Mouse (Mus musculus): ENCODE measurements at regions not wholly inside any gene's neighbourhood (a gene's known extent, or its start where the extent isn't known, plus 50 kb on each side); places are given as distances from the start of the nearest gene placed in this dataset.
"Not testable (repeated sequence)": the region's sequence is repeated elsewhere in the genome, so short reads cannot be mapped to it uniquely, and the experiment has no call there.

DNA sequence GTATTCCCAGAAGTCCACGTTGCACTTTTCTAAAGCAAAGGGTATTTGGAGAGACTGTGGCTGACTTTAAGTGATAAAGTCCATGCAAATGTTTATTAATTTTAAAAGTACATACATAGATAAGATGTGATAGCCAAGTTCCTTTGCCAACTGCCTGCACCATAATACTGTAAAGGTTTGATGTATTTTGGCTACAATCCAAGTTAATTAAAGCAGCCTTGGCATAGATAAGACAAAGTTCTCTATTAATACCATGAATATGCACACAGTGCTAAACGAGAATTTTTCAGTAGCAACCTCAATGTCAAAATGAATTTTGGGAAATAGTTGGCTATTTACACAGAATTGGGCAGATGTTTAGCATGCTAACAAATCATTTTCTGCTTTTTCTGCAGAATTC lies 167.0 kb upstream of the Hsf2 start:
- Histone ChIP-seq H3K9ac (ENCODE audit: low read depth, poor library complexity, severe bottlenecking) (no peak overlapping the region), H3K27ac (ENCODE audit: insufficient read depth, low read length) (no peak overlapping the region), H3K4me3 (ENCODE audit: low read depth, low read length) (no peak overlapping the region), H3K27me3 (ENCODE audit: control insufficient read depth, insufficient read depth, low read length, poor library complexity, severe bottlenecking) (no peaks in the 10 kb centered on the region), H3K36me3 (ENCODE audit: control insufficient read depth, insufficient read depth, low read length, poor library complexity, severe bottlenecking) (no peaks in the 10 kb centered on the region), H3K9me3 (replicated peaks; ENCODE audit: control insufficient read depth, insufficient read depth, low read length, poor library complexity, severe bottlenecking) (no peaks in the 10 kb centered on the region), H3K4me1 (ENCODE audit: control insufficient read depth, insufficient read depth, low read length) (no peaks in the 10 kb centered on the region)
- no peak for TF ChIP-seq CTCF (IDR thresholded peaks at IDR 0.05; ENCODE audit: low read depth, low read length)
- TF ChIP-seq EP300 (IDR thresholded peaks at IDR 0.05; ENCODE audit: insufficient read depth, low read depth, low read length) = no peak
- TF ChIP-seq POLR2A (IDR thresholded peaks at IDR 0.05; ENCODE audit: insufficient read depth, low read length) = no peak

GRCm38 (mm10) chr10:57322717-57323424 lies 163.3 kb upstream of the Hsf2 start:
- TF ChIP-seq EP300 (IDR thresholded peaks at IDR 0.05; ENCODE audit: insufficient read depth, low read depth, low read length) (no peak), CTCF (IDR thresholded peaks at IDR 0.05; ENCODE audit: low read depth, low read length) (no peak), POLR2A (IDR thresholded peaks at IDR 0.05; ENCODE audit: insufficient read depth, low read length) (no peak)
- no peak overlapping the region for H3K9ac ChIP-seq (ENCODE audit: low read depth, poor library complexity, severe bottlenecking)
- no peaks in the 10 kb centered on the region for H3K4me1 ChIP-seq (ENCODE audit: control insufficient read depth, insufficient read depth, low read length)
- H3K27me3 ChIP-seq (ENCODE audit: control insufficient read depth, insufficient read depth, low read length, poor library complexity, severe bottlenecking) = no peaks in the 10 kb centered on the region
- no peak overlapping the region for H3K4me3 ChIP-seq (ENCODE audit: low read depth, low read length)
- H3K9me3 ChIP-seq (replicated peaks; ENCODE audit: control insufficient read depth, insufficient read depth, low read length, poor library complexity, severe bottlenecking) = no peaks in the 10 kb centered on the region
- no peak overlapping the region for H3K27ac ChIP-seq (ENCODE audit: insufficient read depth, low read length)
- H3K36me3 ChIP-seq (ENCODE audit: control insufficient read depth, insufficient read depth, low read length, poor library complexity, severe bottlenecking) = no peaks in the 10 kb centered on the region

DNA sequence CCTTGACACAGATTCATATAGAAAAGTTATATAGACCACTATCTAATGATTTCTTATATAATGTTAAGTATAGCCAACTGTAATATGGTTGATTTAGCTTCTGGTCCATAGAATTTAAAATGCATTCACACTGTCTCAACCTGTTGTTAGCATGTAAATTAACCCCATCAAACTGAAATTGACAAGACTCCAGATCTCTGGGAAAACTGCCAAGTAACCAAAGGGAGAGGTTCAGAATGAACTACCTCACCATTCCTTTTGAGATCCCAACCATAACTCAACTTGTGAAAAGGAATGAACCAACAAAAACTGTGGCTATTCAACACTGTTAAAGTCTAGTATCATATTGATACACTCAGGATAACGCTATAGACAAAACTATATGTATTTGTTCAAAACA lies 162.0 kb upstream of the Hsf2 start:
- H3K27me3 ChIP-seq (ENCODE audit: control insufficient read depth, insufficient read depth, low read length, poor library complexity, severe bottlenecking) = no peaks in the 10 kb centered on the region
- TF ChIP-seq POLR2A (IDR thresholded peaks at IDR 0.05; ENCODE audit: insufficient read depth, low read length) (no peak), CTCF (IDR thresholded peaks at IDR 0.05; ENCODE audit: low read depth, low read length) (no peak), EP300 (IDR thresholded peaks at IDR 0.05; ENCODE audit: insufficient read depth, low read depth, low read length) (no peak)
- no peaks in the 10 kb centered on the region for H3K4me1 ChIP-seq (ENCODE audit: control insufficient read depth, insufficient read depth, low read length)
- no peak overlapping the region for H3K9ac ChIP-seq (ENCODE audit: low read depth, poor library complexity, severe bottlenecking)
- no peaks in the 10 kb centered on the region for H3K9me3 ChIP-seq (replicated peaks; ENCODE audit: control insufficient read depth, insufficient read depth, low read length, poor library complexity, severe bottlenecking)
- no peak overlapping the region for H3K27ac ChIP-seq (ENCODE audit: insufficient read depth, low read length)
- H3K36me3 ChIP-seq (ENCODE audit: control insufficient read depth, insufficient read depth, low read length, poor library complexity, severe bottlenecking) = no peaks in the 10 kb centered on the region
- H3K4me3 ChIP-seq (ENCODE audit: low read depth, low read length) = no peak overlapping the region

- not testable (repeated sequence) for H3K9ac ChIP-seq (ENCODE audit: low read depth, poor library complexity, severe bottlenecking); H3K4me1 ChIP-seq (ENCODE audit: control insufficient read depth, insufficient read depth, low read length); H3K4me3 ChIP-seq (ENCODE audit: low read depth, low read length); H3K27me3 ChIP-seq (ENCODE audit: control insufficient read depth, insufficient read depth, low read length, poor library complexity, severe bottlenecking); H3K36me3 ChIP-seq (ENCODE audit: control insufficient read depth, insufficient read depth, low read length, poor library complexity, severe bottlenecking); H3K9me3 ChIP-seq (replicated peaks; ENCODE audit: control insufficient read depth, insufficient read depth, low read length, poor library complexity, severe bottlenecking); H3K27ac ChIP-seq (ENCODE audit: insufficient read depth, low read length)
Measured at GRCm38 (mm10) chr10:57362781-57363180, 123.4 kb upstream of the Hsf2 start.

Data from ES-Bruce4 (cell line).